Mouse (Mus musculus): ENCODE data around the gene Abcg8.

- TF ChIP-seq POLR2A (IDR thresholded peaks at IDR 0.05; ENCODE audit: low read depth, low read length) (no peak), CTCF (IDR thresholded peaks at IDR 0.05; ENCODE audit: borderline replicate concordance, insufficient read depth, low read length) (no peak)
Observed at GRCm38 (mm10) chr17:84745001-84745400, 68.9 kb downstream of the Abcg8 start.
